In genomic region chr3:101410202-101410601, GRCm38 (mm10) we compare ENCODE assay signal across 16 mouse cellular contexts. TPM values are rescaled to one million over a fixed set of nuclear protein-coding genes. Genes with fewer than 3 reads are reported as not detected.
A peak's percentile ranks its signal among the peaks of the same experiment; 100 is the strongest.
DNase-seq lines count a peak whose midpoint lies in the region; ATAC-seq lines count a peak whose summit lies in the region.
"Had no signal": no experiment of that assay in that cellular context is flagged by ENCODE, and none has a peak within 500 bp of the region (broad histone marks: within the 10 kb centered on the region; RNA-seq: fewer than 3 reads in every experiment).

No protein-coding gene starts in this region.

- no peak for DNase-seq in heart, adult 9 months (ENCODE audit: low spot score in 2 of 2)
- DNase-seq in lung, postnatal 25 days (ENCODE audit: low spot score), result no peak
- peak; percentile 49 for DNase-seq in R1 (ENCODE audit: low read depth, low spot score)
- no peak for DNase-seq in limb, embryonic 10.5 days (ENCODE audit: low spot score)
- no peak for DNase-seq in adrenal gland, postnatal 4 days (ENCODE audit: low spot score in 2 of 2)
- DNase-seq: cerebellum, postnatal 36 days; heart, adult 18-20 months; kidney, adult 18-20 months; kidney, postnatal 4 days; lung, adult 18-20 months had no signal

- WGBS in heart, embryonic 13.5 days, result 30% methylated on average over 2 of the region's 2 CpGs
- 33% methylated on average over 2 of the region's 2 CpGs for WGBS in lung, embryonic 16.5 days
- 35% methylated on average over 2 of the region's 2 CpGs for WGBS in limb, embryonic 10.5 days

- H3K4me2 ChIP-seq in heart, embryonic 13.5 days, result no peak overlapping the region
- H3K4me2 ChIP-seq in lung, embryonic 16.5 days (ENCODE audit: low read depth, low read length), result no peak overlapping the region
- H3K4me2 ChIP-seq: forebrain, embryonic 12.5 days; stomach, embryonic 15.5 days had no signal

- peaks cover 94% of the 10 kb centered on the region for H3K4me1 ChIP-seq in heart, embryonic 13.5 days
- H3K4me1 ChIP-seq in lung, embryonic 16.5 days (replicated peaks; ENCODE audit: control insufficient read depth, insufficient read depth, low read length), result peaks cover 56% of the 10 kb centered on the region
- H3K4me1 ChIP-seq in limb, embryonic 10.5 days, result peaks cover 92% of the 10 kb centered on the region

- no peak overlapping the region for H3K4me3 ChIP-seq in heart, embryonic 13.5 days
- H3K4me3 ChIP-seq in lung, embryonic 16.5 days (ENCODE audit: low read length), result no peak overlapping the region
- no peak overlapping the region for H3K4me3 ChIP-seq in limb, embryonic 10.5 days
- H3K4me3 ChIP-seq: forebrain, embryonic 12.5 days; megakaryocyte, embryonic 14.5 days; stomach, embryonic 15.5 days had no signal

- H3K36me3 ChIP-seq in heart, embryonic 13.5 days, result no peaks in the 10 kb centered on the region
- H3K36me3 ChIP-seq in lung, embryonic 16.5 days (ENCODE audit: control insufficient read depth, insufficient read depth, low read length), result no peaks in the 10 kb centered on the region
- peaks cover 6% of the 10 kb centered on the region; the same call in 1 of the 2 replicates for H3K36me3 ChIP-seq in limb, embryonic 10.5 days
- H3K36me3 ChIP-seq: forebrain, embryonic 12.5 days; stomach, embryonic 15.5 days had no signal

- H3K9ac ChIP-seq in heart, embryonic 13.5 days, result peak overlapping the region; percentile 24; the same call in 1 of the 2 replicates
- no peak overlapping the region for H3K9ac ChIP-seq in lung, embryonic 16.5 days (ENCODE audit: low read length)
- H3K9ac ChIP-seq: forebrain, embryonic 12.5 days; stomach, embryonic 15.5 days had no signal

- no peak overlapping the region for H3K27ac ChIP-seq in heart, embryonic 13.5 days (replicated peaks)
- H3K27ac ChIP-seq in lung, embryonic 16.5 days (ENCODE audit: low read length), result peak overlapping the region; percentile 20
- peak overlapping the region; percentile 70 for H3K27ac ChIP-seq in limb, embryonic 10.5 days
- H3K27ac ChIP-seq: forebrain, embryonic 12.5 days had no signal

- no peaks in the 10 kb centered on the region for H3K9me3 ChIP-seq in heart, embryonic 13.5 days
- no peaks in the 10 kb centered on the region for H3K9me3 ChIP-seq in lung, embryonic 16.5 days (ENCODE audit: control insufficient read depth, low read length)
- H3K9me3 ChIP-seq in limb, embryonic 10.5 days (replicated peaks), result no peaks in the 10 kb centered on the region
- H3K9me3 ChIP-seq: forebrain, embryonic 12.5 days; megakaryocyte, embryonic 14.5 days; stomach, embryonic 15.5 days had no signal

- ATAC-seq in heart, embryonic 13.5 days (ENCODE audit: extremely low read depth, insufficient number of reproducible peaks, low FRiP score, low TSS enrichment), result no peak
- no peak for ATAC-seq in lung, embryonic 16.5 days (ENCODE audit: low read depth)
- ATAC-seq in granulocyte monocyte progenitor cell, adult 5-6 weeks (replicated peaks; ENCODE audit: poor library complexity, severe bottlenecking), result no peak

- H3K27me3 ChIP-seq in heart, embryonic 13.5 days (replicated peaks), result no peaks in the 10 kb centered on the region
- no peaks in the 10 kb centered on the region for H3K27me3 ChIP-seq in lung, embryonic 16.5 days (ENCODE audit: control insufficient read depth, insufficient read depth, low read depth, low read length)
- H3K27me3 ChIP-seq in limb, embryonic 10.5 days (ENCODE audit: low read depth, poor library complexity, severe bottlenecking), result no peaks in the 10 kb centered on the region
- H3K27me3 ChIP-seq: forebrain, embryonic 12.5 days; stomach, embryonic 15.5 days had no signal

RNA-seq across cellular contexts. Expression of gene Igsf3, which starts 33.3 kb away (rescaled TPM):
- 40.1 and 41.9 TPM in 2 replicates for polyA plus RNA-seq in heart, embryonic 13.5 days (2015; fragmentation: Nextera tagmentation; extraction: Ambion mirVana)
- polyA plus RNA-seq in lung, embryonic 16.5 days (2015; fragmentation: Nextera tagmentation; extraction: Ambion mirVana), result 40.5 and 40.6 TPM in 2 replicates
- polyA plus RNA-seq in limb, embryonic 10.5 days (2016; fragmentation: Nextera tagmentation; extraction: Ambion mirVana), result 59.9 and 84.9 TPM in 2 replicates
- 0.13 TPM in 2 replicates for total RNA-seq in granulocyte monocyte progenitor cell, adult 5-6 weeks (2014; fragmentation: Nextera tagmentation)
- under 0.01 and 0.04 TPM in 2 replicates for total RNA-seq in granulocyte monocyte progenitor cell, adult 5-6 weeks (2017)
- total RNA-seq in adrenal gland, postnatal 4 days (2021), result 10 to 100 TPM; 15.4 to 20.3 TPM
